In genomic region chr5:24452030-24452690, GRCm38 (mm10) we compare ENCODE assay signal across 8 mouse cellular contexts. TPM values are rescaled to one million over a fixed set of nuclear protein-coding genes. Genes with fewer than 3 reads are reported as not detected.
DNase-seq lines count a peak whose midpoint lies in the region; ATAC-seq and TF ChIP-seq lines count a peak whose summit lies in the region.

Agap3 (plus strand) TSS chr5:24452177.

- peak within 1 kb of the TSS; percentile 97 for H3K4me2 ChIP-seq in heart, embryonic 16.5 days (ENCODE audit: low read depth, low read length)

- peak; percentile 30 for DNase-seq in kidney, adult 2 months
- DNase-seq in kidney, adult 9 months = no peak
- DNase-seq in adrenal gland, postnatal 36 days = peak; percentile 54 to 66
- peak in 1 of 2 experiments; percentile 39 for DNase-seq in layer of hippocampus, postnatal 25 days (ENCODE audit: extremely low spot score in 1 of 2, low spot score in 1 of 2)

- peaks cover 10% of the 10 kb centered on the region for H3K4me1 ChIP-seq in kidney, adult 2 months (ENCODE audit: control insufficient read depth, insufficient read depth, low read length)
- peaks cover 76% of the 10 kb centered on the region for H3K4me1 ChIP-seq in erythroblast, embryonic 14.5 days (ENCODE audit: control insufficient read depth)
- H3K4me1 ChIP-seq in heart, embryonic 16.5 days (ENCODE audit: control insufficient read depth, insufficient read depth, low read length) = peaks cover 41% of the 10 kb centered on the region
- peaks cover 15% of the 10 kb centered on the region for H3K4me1 ChIP-seq in small intestine, adult 2 months (ENCODE audit: control insufficient read depth, insufficient read depth, insufficient read length, low read length)

- H3K4me3 ChIP-seq in kidney, adult 2 months (ENCODE audit: insufficient read depth, low read depth, low read length) = peak within 1 kb of the TSS; percentile 71
- H3K4me3 ChIP-seq in erythroblast, embryonic 14.5 days (replicated peaks) = peak within 1 kb of the TSS; percentile 92
- H3K4me3 ChIP-seq in heart, embryonic 16.5 days (ENCODE audit: low read length) = peak within 1 kb of the TSS; percentile 95
- peak within 1 kb of the TSS; percentile 81 for H3K4me3 ChIP-seq in macrophage (ENCODE audit: inconsistent target)
- H3K4me3 ChIP-seq in small intestine, adult 2 months (ENCODE audit: low read depth, low read length) = peak within 1 kb of the TSS; percentile 92

- TF ChIP-seq CTCF in kidney, adult 2 months (conservative IDR thresholded peaks at IDR 0.05; ENCODE audit: insufficient read depth, insufficient read length, low read depth, low read length) = no peak
- no peak for TF ChIP-seq CTCF in small intestine, adult 2 months (IDR thresholded peaks at IDR 0.05; ENCODE audit: extremely low read depth, insufficient read length, insufficient replicate concordance, low read depth, low read length)

- no peak for TF ChIP-seq POLR2A in kidney, adult 2 months (IDR thresholded peaks at IDR 0.05; ENCODE audit: low read depth, low read length)
- no peak for TF ChIP-seq POLR2A in small intestine, adult 2 months (IDR thresholded peaks at IDR 0.05; ENCODE audit: low read depth, low read length)

- under 1% methylated on average over 85 of the region's 85 CpGs for WGBS in kidney, adult 2 months
- WGBS in heart, embryonic 16.5 days = 0% methylated on average over 63 of the region's 85 CpGs
- 0% methylated on average over 71 of the region's 85 CpGs for WGBS in macrophage (ENCODE audit: missing documents)
- WGBS in small intestine, adult 2 months = under 1% methylated on average over 62 of the region's 85 CpGs

- peak within 1 kb of the TSS; percentile 97 for H3K9ac ChIP-seq in heart, embryonic 16.5 days (ENCODE audit: low read length)

- no peaks in the 10 kb centered on the region for H3K27me3 ChIP-seq in kidney, adult 2 months (replicated peaks; ENCODE audit: control insufficient read depth, insufficient read depth, low read length)
- no peaks in the 10 kb centered on the region for H3K27me3 ChIP-seq in erythroblast, embryonic 14.5 days (ENCODE audit: control insufficient read depth)
- H3K27me3 ChIP-seq in heart, embryonic 16.5 days (ENCODE audit: control insufficient read depth, insufficient read depth, low read length) = no peaks in the 10 kb centered on the region
- no peaks in the 10 kb centered on the region for H3K27me3 ChIP-seq in small intestine, adult 2 months (ENCODE audit: control insufficient read depth, insufficient read depth, low read length)

- ATAC-seq in heart, embryonic 16.5 days (replicated peaks; ENCODE audit: extremely low read depth, insufficient read depth, low FRiP score) = peak; percentile 31

- H3K79me2 ChIP-seq in macrophage (ENCODE audit: inconsistent target) = peaks cover 47% of the 10 kb centered on the region

- no peaks in the 10 kb centered on the region for H3K36me3 ChIP-seq in kidney, adult 2 months (ENCODE audit: control insufficient read depth, insufficient read depth, low read length)
- peaks cover 34% of the 10 kb centered on the region for H3K36me3 ChIP-seq in erythroblast, embryonic 14.5 days (ENCODE audit: control insufficient read depth)
- no peaks in the 10 kb centered on the region; the same call in 1 of the 2 replicates for H3K36me3 ChIP-seq in heart, embryonic 16.5 days (ENCODE audit: control insufficient read depth, insufficient read depth)
- H3K36me3 ChIP-seq in macrophage (ENCODE audit: inconsistent target) = no peaks in the 10 kb centered on the region
- H3K36me3 ChIP-seq in small intestine, adult 2 months (ENCODE audit: control insufficient read depth, insufficient read depth, low read length) = no peaks in the 10 kb centered on the region

- no peaks in the 10 kb centered on the region for H3K9me3 ChIP-seq in erythroblast, embryonic 14.5 days (ENCODE audit: control insufficient read depth, low read length)
- H3K9me3 ChIP-seq in heart, embryonic 16.5 days (replicated peaks; ENCODE audit: control insufficient read depth, low read length) = no peaks in the 10 kb centered on the region

- H3K27ac ChIP-seq in kidney, adult 2 months (ENCODE audit: insufficient read depth, low read depth, low read length) = peak within 1 kb of the TSS; percentile 92
- peak within 1 kb of the TSS; percentile 93 for H3K27ac ChIP-seq in heart, embryonic 16.5 days (ENCODE audit: low read length)
- H3K27ac ChIP-seq in macrophage = peak within 1 kb of the TSS; percentile 80
- H3K27ac ChIP-seq in small intestine, adult 2 months (ENCODE audit: insufficient read depth, low read depth, low read length) = peak within 1 kb of the TSS; percentile 81

RNA-seq across cellular contexts. Expression of gene Agap3, which starts in this region (rescaled TPM):
- 59.4 and 62.3 TPM in 2 replicates for polyA plus RNA-seq in kidney, adult 2 months (2012; rRNA removed)
- 10 to 100 TPM; 83.0 to 83.1 TPM for total RNA-seq in adrenal gland, postnatal 36 days (2021)
- 17.2 and 18.9 TPM in 2 replicates for polyA plus RNA-seq in erythroblast, embryonic 14.5 days (2012)
- 15.5 and 18.4 TPM in 2 replicates for polyA plus RNA-seq in heart, embryonic 16.5 days (2015; fragmentation: Nextera tagmentation; extraction: Ambion mirVana)
- 100 to 1,000 TPM; 611 to 653 TPM for total RNA-seq in layer of hippocampus, postnatal 25 days (2021)
- 100 to 1,000 TPM in 5 of 26 experiments, 10 to 100 TPM in 21; 11.4 to 164 (median 72.2) TPM for total RNA-seq in macrophage (2018; cell fraction: chromatin; rRNA removed)
- 10 to 100 TPM; 35.1 to 92.7 (median 58.6) TPM for total RNA-seq in macrophage (2018; cell fraction: cytosol; rRNA removed)
- 100 to 1,000 TPM in 4 of 26 experiments, 10 to 100 TPM in 22; 32.2 to 124 (median 62.0) TPM for total RNA-seq in macrophage (2018; cell fraction: nucleus; rRNA removed)
- 54.8 to 72.0 TPM (median 61.6 TPM) in 3 replicates for polyA plus RNA-seq in macrophage (2018)
- polyA plus RNA-seq in small intestine, adult 2 months (2012; rRNA removed) = 31.4 and 59.4 TPM in 2 replicates

Comparison
In these comparisons a context has a peak if more than half of its experiments do, and no peak if none do; other contexts are left out.
1. RNA of gene Agap3 (total RNA-seq): 611 to 653 TPM in layer of hippocampus, postnatal 25 days; 83.0 to 83.1 TPM in adrenal gland, postnatal 36 days; every median in the first group is over 4 times any median in the second.
2. Peak in every context shown above with its lines, with median percentiles within 50 percentile points of each other: H3K27ac ChIP-seq and H3K4me3 ChIP-seq.